Mouse (Mus musculus) neural tube, embryonic 15.5 days (tissue): ENCODE results near the gene Tpm3. TPM values are rescaled to one million over a fixed set of nuclear protein-coding genes. Genes with fewer than 3 reads are reported as not detected.

ENCODE experiments used
- ATAC-seq: fragments of 200-750 bp; cut with Nextera tagmentation; 2 replicates; pipeline ENCODE4 v1.8.0; 2017; ENCODE audit warnings: mild to moderate bottlenecking, moderate TSS enrichment, moderate library complexity; ENCODE audit not compliant: low FRiP score
- H3K27ac ChIP-seq: fragments of 300-500 bp; sonication (generic); replicated peaks from 2 replicates; pipeline ENCODE4 v1.5.1; 2015; ENCODE audit warnings: mild to moderate bottlenecking, inconsistent platforms
- H3K27me3 ChIP-seq: fragments of 300-500 bp; sonication (generic); replicated peaks from 2 replicates; pipeline ENCODE4 v1.6.1; 2015; ENCODE audit warnings: inconsistent platforms
- H3K36me3 ChIP-seq: fragments of 300-500 bp; sonication (generic); 2 replicates; pipeline ENCODE4 v1.6.1; 2015; ENCODE audit warnings: inconsistent platforms
- H3K4me1 ChIP-seq: fragments of 300-500 bp; sonication (generic); 2 replicates; pipeline ENCODE4 v1.6.1; 2015; ENCODE audit warnings: inconsistent platforms
- H3K4me2 ChIP-seq: fragments of 300-500 bp; sonication (generic); 2 replicates; pipeline ENCODE4 v1.6.1; 2015; ENCODE audit warnings: inconsistent platforms, mild to moderate bottlenecking, moderate library complexity
- H3K4me3 ChIP-seq: fragments of 300-500 bp; sonication (generic); replicated peaks from 2 replicates; pipeline ENCODE4 v1.5.1; 2015; ENCODE audit warnings: mild to moderate bottlenecking, inconsistent platforms
- H3K9ac ChIP-seq: fragments of 300-500 bp; sonication (generic); replicated peaks from 2 replicates; pipeline ENCODE4 v1.6.1; 2015; ENCODE audit warnings: mild to moderate bottlenecking, inconsistent platforms
- H3K9me3 ChIP-seq: fragments of 300-500 bp; sonication (generic); replicated peaks from 2 replicates; pipeline ENCODE4 v1.6.1; 2016; ENCODE audit warnings: inconsistent platforms
- WGBS: fragments of 180-500 bp; shearing (Covaris S2); methylation state at CpG from one replicate; pipeline ENCODE4 v1.1.7; 2015; ENCODE audit warnings: mixed read lengths; 5-methylcytosine and 5-hydroxymethylcytosine counted together
- polyA plus RNA-seq: library from polyadenylated mRNA; unstranded; fragments of >200 nt; fragmentation: Nextera tagmentation; extraction: Ambion mirVana; gene quantifications from 2 replicates; pipeline ENCODE4 v1.2.1, GENCODE M21; 2015

Tpm3 gene
- polyA plus RNA-seq, 1 experiment from 2014 or later = 313 TPM

DNA sequence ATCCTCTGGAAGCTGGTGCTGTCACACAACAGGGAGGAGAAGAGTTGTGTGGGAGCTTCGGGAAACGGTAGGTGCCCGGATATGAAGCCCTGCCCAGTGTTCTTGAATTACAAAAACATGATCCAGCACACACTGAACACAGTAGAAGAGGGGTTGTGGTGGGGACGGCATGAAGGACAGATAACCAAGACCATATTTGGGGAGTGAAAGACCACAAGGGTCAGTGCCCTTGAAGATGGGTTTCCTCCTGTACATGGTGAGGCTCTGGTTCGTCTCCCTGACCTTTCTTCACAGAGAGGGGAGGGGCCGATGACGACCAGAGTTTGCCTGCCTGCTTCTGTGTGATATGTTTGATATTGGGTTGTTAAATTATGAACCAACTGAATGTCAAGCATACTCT lies 2.8 kb upstream of the Tpm3 start:
- 89% methylated on average over 7 of the region's 7 CpGs for WGBS
- no peaks in the 10 kb centered on the region for H3K4me1 ChIP-seq
- H3K9me3 ChIP-seq = no peaks in the 10 kb centered on the region
- no peak for ATAC-seq
- no peak overlapping the region for H3K4me3 ChIP-seq
- H3K4me2 ChIP-seq = no peak overlapping the region
- no peaks in the 10 kb centered on the region for H3K27me3 ChIP-seq
- peaks cover 6% of the 10 kb centered on the region for H3K36me3 ChIP-seq
- H3K27ac ChIP-seq = no peak overlapping the region
- no peak overlapping the region for H3K9ac ChIP-seq

DNA sequence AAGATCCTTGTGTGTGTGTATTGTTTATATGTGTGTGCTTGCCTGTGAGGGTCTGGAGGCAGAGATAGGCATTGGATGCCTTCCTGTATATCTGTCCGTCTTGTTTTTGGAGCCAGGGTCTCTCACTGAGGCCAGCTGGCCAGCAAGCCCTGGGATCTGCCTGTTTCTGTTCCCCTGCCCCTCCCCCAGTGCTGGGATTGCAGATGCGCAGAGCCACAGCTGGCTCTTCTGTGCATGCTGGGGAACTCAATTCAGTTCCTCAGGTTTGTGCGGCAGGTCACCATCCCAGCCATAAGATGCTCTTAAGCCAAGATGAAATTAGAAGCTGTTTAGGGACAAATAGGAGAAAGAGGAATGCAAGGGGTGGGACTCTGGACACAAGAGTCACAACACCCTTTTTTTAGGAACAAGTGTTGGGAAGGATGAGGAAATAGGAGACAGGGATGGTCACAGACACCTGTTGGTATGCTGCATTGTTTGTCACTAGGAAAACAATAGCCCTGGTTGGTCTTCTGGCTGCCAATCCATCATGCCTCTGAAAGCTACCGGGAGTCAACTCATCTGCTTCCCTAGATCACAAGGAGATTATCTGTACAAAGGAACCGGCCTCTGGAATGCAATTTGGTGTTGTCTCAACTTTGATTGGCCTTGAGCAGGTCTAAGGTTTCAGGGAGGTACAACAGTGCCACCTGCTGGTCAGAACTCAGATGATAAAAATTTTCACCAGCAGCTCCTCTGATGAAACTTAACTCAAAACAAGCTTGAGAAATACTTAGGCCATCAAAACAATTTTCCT lies 4.7 kb downstream of the Tpm3 start:
- Histone ChIP-seq H3K9me3 (no peaks in the 10 kb centered on the region), H3K4me1 (peaks cover 33% of the 10 kb centered on the region), H3K4me3 (no peak overlapping the region), H3K36me3 (no peaks in the 10 kb centered on the region), H3K4me2 (peak overlapping the region; percentile 38), H3K27me3 (no peaks in the 10 kb centered on the region), H3K9ac (no peak overlapping the region), H3K27ac (no peak overlapping the region)
- ATAC-seq = no peak
- WGBS = 10% methylated on average over 5 of the region's 5 CpGs

DNA sequence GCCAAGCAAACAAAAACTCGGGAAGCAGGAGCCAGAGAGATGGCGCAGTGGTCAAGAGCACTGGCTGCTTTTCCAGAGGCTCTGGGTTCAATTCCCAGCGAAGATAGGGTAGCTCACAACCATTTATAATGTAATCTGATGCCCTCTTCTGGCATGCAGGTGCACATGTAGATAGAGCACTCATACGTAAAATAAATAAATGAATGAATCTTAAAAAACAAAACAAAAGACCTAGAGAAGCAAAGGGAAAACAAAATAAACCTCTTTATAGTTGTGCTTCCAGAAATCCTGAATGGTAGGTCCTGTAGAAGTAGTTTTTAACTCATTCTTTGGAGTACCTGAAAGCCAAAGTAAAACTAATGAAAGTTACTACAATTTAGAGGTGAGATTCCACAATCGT lies 5.8 kb downstream of the Tpm3 start:
- Histone ChIP-seq H3K36me3 (no peaks in the 10 kb centered on the region), H3K27ac (no peak overlapping the region), H3K4me3 (no peak overlapping the region), H3K9ac (no peak overlapping the region), H3K4me2 (no peak overlapping the region), H3K4me1 (peaks cover 44% of the 10 kb centered on the region), H3K9me3 (no peaks in the 10 kb centered on the region), H3K27me3 (no peaks in the 10 kb centered on the region)
- no peak for ATAC-seq
- 57% methylated on average over 5 of the region's 5 CpGs for WGBS

DNA sequence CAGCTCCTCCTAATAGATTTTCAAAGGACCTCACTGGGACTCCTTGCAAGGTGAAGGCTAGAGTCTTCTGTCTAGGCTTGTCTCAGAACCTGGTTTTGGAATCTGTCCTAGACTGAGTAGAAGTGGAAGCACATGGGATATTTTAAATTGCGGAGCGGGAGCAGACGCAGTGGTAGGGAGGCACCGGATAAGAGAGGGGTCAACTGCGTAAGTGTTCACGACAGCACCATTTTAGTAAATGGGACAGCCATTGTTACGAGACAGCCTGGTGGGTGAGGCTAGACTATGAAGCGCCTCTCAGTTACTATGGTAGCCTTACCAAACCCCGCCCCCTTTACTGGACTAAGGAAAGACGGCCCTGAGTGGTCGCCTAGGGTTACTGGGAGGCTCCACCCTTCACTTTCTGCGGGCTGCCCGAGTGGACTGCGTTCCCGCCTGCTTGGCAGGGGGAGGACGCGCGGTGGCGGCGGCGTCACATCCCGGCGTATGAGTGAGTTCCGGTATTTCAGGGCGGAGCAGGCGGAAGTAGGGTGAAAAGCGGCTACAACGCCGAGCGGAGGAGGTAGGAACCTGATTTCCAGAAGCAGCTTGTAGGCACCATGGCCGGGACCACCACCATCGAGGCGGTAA lies 6.8 kb downstream of the Tpm3 start:
- peak overlapping the region; percentile 98 for H3K4me3 ChIP-seq
- no peaks in the 10 kb centered on the region for H3K27me3 ChIP-seq
- peak; percentile 95 for ATAC-seq
- under 1% methylated on average over 33 of the region's 33 CpGs for WGBS
- peaks cover 54% of the 10 kb centered on the region for H3K4me1 ChIP-seq
- H3K4me2 ChIP-seq = peak overlapping the region; percentile 89
- H3K27ac ChIP-seq = peak overlapping the region; percentile 93
- peak overlapping the region; percentile 85 for H3K9ac ChIP-seq
- no peaks in the 10 kb centered on the region for H3K36me3 ChIP-seq
- H3K9me3 ChIP-seq = no peaks in the 10 kb centered on the region

DNA sequence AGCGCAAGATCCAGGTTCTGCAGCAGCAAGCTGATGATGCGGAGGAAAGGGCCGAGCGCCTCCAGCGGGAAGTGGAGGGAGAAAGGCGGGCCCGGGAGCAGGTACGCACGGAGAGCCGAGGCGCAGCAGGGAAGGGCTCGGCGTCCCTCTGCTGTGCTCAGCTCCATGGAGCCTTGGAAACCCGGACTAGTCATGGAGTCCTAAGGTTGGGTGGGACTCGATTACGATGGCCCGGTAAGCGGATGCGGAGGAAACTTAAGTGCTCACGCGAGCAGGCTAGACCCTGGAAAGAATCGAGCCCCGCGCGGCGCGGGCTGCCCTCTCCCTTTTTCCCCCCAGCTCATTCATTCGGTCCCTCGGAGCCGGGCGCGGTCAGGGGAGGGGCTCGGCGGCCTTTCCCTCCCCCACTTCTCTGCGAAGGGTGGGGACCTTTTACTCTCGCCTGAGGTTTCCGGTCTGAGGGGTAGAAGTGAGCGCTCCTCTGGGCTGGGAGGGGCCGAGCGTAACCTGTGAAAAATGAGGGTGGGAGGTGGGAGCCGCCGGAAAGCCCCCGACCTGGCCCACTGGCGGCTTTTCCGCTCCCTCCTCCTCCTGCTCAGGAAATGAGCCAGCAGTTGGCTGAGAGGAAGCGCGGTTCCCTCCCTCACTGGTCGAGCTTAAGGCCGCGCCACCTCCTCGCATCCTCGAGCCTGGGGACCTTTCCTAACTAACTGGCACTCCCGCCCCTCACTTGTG lies 7.5 kb downstream of the Tpm3 start:
- WGBS = under 1% methylated on average over 48 of the region's 53 CpGs
- peaks cover 60% of the 10 kb centered on the region for H3K4me1 ChIP-seq
- peak overlapping the region; percentile 98 for H3K4me3 ChIP-seq
- no peaks in the 10 kb centered on the region for H3K27me3 ChIP-seq
- H3K36me3 ChIP-seq = no peaks in the 10 kb centered on the region
- H3K27ac ChIP-seq = peak overlapping the region; percentile 93
- ATAC-seq = peak; percentile 71
- H3K4me2 ChIP-seq = peak overlapping the region; percentile 89
- H3K9me3 ChIP-seq = no peaks in the 10 kb centered on the region
- peak overlapping the region; percentile 85 for H3K9ac ChIP-seq

DNA sequence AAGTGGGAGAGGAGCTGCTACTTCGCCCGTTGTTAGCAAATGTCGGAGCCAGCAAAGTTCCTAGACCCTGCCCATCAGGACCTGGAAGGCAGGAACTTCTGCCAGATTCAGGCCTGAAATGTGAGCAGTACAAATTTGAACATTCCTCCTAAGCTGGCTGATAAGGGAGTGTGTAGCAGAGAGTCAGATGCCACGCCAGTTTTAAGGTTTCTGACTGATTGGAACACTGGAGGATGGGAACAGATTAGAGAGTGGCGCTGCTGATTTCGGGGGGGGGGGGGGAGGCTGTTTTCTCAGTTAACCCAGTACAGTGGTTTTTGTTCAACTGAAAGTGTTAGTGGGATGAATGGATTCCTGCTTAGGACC lies 8.0 kb downstream of the Tpm3 start:
- Histone ChIP-seq H3K4me3 (peak overlapping the region; percentile 98), H3K9ac (peak overlapping the region; percentile 85), H3K9me3 (no peaks in the 10 kb centered on the region), H3K27ac (peak overlapping the region; percentile 93), H3K36me3 (no peaks in the 10 kb centered on the region), H3K4me1 (peaks cover 65% of the 10 kb centered on the region), H3K27me3 (no peaks in the 10 kb centered on the region), H3K4me2 (peak overlapping the region; percentile 89)
- no peak for ATAC-seq
- WGBS = 2% methylated on average over 6 of the region's 6 CpGs

DNA sequence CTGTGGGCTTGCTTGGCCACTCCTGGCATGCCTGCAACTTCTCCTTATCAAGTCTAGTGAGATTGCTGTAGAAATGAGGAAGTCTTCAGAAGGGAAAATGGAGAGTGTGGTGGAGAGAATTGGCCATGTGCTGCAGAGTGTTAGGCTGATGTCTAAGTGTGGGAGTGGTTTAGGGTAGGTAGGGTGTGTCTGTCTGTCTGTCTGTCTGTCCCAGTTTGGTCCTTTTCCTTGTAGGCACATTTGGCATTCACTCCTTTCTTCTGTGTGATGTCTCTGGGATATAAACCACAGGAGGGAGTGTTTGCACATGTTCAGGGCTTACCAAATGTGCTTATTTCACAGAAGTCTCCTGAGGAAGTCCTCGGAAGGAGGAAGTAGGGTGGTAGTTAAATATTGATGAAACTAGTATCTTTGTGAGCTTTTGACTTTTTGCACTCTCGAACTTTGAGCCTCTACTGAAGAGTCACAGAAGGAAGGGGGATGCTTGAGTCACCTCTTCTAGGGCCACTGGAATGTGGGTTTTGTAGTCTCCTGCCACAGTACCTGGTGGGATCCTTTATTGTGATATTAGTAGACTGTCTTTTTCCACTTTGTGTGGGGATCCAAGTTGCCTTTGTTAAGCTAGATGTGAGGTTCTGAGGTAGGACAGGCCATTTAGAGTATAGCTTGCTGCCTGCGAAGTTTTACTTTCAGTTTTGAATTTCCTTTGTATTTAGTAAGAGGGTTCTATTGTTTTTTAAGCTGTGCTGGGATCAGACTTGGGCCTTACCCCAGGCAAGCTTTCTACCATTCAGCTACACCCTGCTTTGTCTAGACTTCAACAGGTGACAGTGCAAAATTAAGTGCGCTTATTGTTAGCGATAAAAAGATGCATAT lies 9.2 kb downstream of the Tpm3 start:
- no peak for ATAC-seq
- H3K9me3 ChIP-seq = no peaks in the 10 kb centered on the region
- no peaks in the 10 kb centered on the region for H3K27me3 ChIP-seq
- H3K36me3 ChIP-seq = peaks cover 2% of the 10 kb centered on the region; the same call in 1 of the 2 replicates
- peaks cover 65% of the 10 kb centered on the region for H3K4me1 ChIP-seq
- H3K27ac ChIP-seq = no peak overlapping the region
- peak overlapping the region; percentile 89 for H3K4me2 ChIP-seq
- peak overlapping the region; percentile 98 for H3K4me3 ChIP-seq
- 81% methylated on average over 5 of the region's 5 CpGs for WGBS
- peak overlapping the region; percentile 28; the same call in 1 of the 2 replicates for H3K9ac ChIP-seq

DNA sequence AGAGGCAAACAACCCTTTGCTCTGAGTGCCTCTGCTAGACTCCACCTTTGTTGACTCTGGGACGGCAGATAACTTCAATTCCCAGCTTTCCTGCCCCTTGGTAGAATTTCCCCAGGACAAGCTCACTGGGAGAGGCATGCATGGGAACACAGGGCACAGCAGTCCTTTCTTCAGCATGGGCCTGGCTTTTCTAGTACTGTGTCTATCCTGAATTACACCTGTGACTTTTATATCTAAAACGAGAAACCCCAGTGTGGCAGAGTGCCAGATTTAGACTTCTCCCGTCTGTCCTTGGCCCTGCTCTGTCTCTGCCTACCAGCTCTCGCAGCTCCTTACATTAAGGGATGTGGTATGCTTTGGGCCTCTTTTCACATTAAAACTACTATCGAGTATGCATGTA lies 10.6 kb downstream of the Tpm3 start:
- H3K4me1 ChIP-seq = peaks cover 58% of the 10 kb centered on the region

DNA sequence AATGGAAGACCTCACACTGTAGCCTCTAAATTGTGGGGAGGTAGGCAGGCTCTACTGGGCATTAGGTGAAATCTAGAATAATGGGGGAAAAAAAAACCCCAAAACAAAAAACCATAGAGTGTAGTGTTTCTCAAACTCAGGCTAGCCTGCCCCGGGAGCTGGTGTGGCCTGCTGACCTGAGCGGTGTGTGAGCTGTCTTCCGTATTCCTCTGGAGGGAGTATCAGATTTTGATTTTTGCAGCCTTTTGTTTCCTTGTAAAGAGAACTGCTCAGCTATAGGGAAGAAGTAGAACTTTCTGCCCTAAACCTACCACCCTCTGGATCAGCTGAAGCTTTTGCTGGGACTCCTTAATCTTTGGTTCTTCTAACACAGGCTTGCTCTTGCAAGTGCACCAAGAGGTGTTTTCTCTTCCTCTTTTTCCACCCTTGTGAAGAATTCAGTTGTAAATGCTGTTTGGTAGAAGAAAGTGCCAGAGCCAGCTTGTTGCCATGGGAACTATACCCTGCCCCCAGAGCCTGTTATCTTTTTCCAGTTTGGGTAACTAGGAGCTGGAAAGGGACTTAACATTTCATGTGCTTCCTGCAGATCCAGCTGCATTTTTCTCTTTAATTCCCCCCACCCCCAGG lies 11.4 kb downstream of the Tpm3 start:
- Histone ChIP-seq H3K27ac (peak overlapping the region; percentile 54; the same call in 1 of the 2 replicates), H3K9me3 (no peaks in the 10 kb centered on the region), H3K27me3 (no peaks in the 10 kb centered on the region), H3K4me2 (peak overlapping the region; percentile 9; the same call in 1 of the 2 replicates), H3K4me3 (no peak overlapping the region), H3K4me1 (peaks cover 56% of the 10 kb centered on the region), H3K36me3 (peaks cover 21% of the 10 kb centered on the region), H3K9ac (no peak overlapping the region)
- no peak for ATAC-seq
- 55% methylated on average over 3 of the region's 3 CpGs for WGBS

More for the DNA sequence above, 10.6 kb downstream of the Tpm3 start:
- H3K27me3 ChIP-seq = no peaks in the 10 kb centered on the region
- WGBS = 67% methylated on average over 5 of the region's 5 CpGs
- H3K4me3 ChIP-seq = no peak overlapping the region
- no peaks in the 10 kb centered on the region for H3K9me3 ChIP-seq
- H3K9ac ChIP-seq = no peak overlapping the region
- peak overlapping the region; percentile 7; the same call in 1 of the 2 replicates for H3K27ac ChIP-seq
- H3K36me3 ChIP-seq = peaks cover 13% of the 10 kb centered on the region
- H3K4me2 ChIP-seq = peak overlapping the region; percentile 22
- no peak for ATAC-seq

DNA sequence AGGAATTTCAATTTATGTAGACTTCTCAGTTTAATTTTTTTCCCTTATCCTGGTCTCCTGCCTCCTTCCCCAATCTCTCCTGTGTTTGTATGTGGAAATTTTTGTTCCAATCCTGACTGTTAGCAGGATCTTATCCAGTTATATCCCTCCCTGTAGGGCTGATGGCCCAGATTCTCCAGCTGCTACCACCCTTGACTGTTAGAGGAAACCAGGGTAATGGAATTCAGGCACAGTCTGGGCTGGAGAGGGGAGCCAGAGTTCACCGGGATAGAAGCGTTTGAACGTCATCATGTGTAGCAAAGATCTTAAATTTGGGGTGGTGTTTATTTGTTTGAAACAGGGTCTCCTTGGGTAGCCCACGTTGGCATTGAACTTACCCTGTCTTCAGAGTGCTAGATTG lies 12.3 kb downstream of the Tpm3 start:
- H3K27ac ChIP-seq = peak overlapping the region; percentile 23; the same call in 1 of the 2 replicates
- no peak for ATAC-seq
- H3K9ac ChIP-seq = no peak overlapping the region
- peaks cover 31% of the 10 kb centered on the region for H3K36me3 ChIP-seq
- H3K27me3 ChIP-seq = no peaks in the 10 kb centered on the region
- H3K4me1 ChIP-seq = peaks cover 51% of the 10 kb centered on the region
- 66% methylated on average over 4 of the region's 4 CpGs for WGBS
- no peak overlapping the region for H3K4me2 ChIP-seq
- no peak overlapping the region for H3K4me3 ChIP-seq
- H3K9me3 ChIP-seq = no peaks in the 10 kb centered on the region
